Mouse (Mus musculus): ENCODE data around the gene Phldb2. TPM values are rescaled to one million over a fixed set of nuclear protein-coding genes. Genes with fewer than 3 reads are reported as not detected.

Gene Phldb2
- polyA plus RNA-seq, 1 experiment, result 0.04 TPM

DNA sequence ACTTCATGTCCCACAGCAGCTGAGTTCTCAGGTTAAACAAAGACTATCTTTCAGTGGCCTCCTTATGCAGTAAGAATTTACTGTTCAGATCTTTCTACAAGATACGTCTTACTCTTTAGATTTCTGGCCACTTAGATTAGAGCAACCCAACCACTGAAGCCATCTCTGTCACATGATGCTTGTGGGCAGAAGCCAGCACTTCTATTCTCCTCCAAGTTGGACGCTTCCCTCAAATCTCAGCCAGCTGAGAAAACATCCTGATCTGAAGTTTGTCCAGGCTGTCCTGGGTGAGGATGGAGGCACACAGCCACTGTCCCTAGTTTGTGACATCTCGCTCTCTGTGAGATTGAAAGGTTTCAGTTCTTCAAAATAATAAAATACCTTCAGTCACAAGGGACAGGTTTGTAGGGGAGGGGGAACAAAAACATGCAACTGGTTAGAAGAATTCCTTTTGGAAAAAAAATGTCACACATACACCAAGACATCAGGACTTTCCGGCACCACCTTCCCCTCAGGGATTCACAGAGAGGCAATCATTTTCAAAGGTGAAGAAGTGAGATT lies 3.1 kb upstream of the Phldb2 start:
- H3K4me1 ChIP-seq, result peaks cover 4% of the 10 kb centered on the region; the same call in 1 of the 2 replicates
- peaks cover 12% of the 10 kb centered on the region for H3K27me3 ChIP-seq (replicated peaks)
- no peak overlapping the region for H3K4me3 ChIP-seq (replicated peaks)
- TF ChIP-seq FLI1 (IDR thresholded peaks at IDR 0.05; ENCODE audit: low read length), result no peak
- no peaks in the 10 kb centered on the region for H3K36me3 ChIP-seq (replicated peaks; ENCODE audit: low read length)
- no peaks in the 10 kb centered on the region for H3K9me3 ChIP-seq

- peaks cover 12% of the 10 kb centered on the region for H3K9me3 ChIP-seq
- TF ChIP-seq FLI1 (IDR thresholded peaks at IDR 0.05; ENCODE audit: low read length), result no peak
- no peak for TF ChIP-seq GATA1 (IDR thresholded peaks at IDR 0.05; ENCODE audit: borderline replicate concordance, low read length)
- peaks cover 20% of the 10 kb centered on the region for H3K27me3 ChIP-seq (replicated peaks)
- no peak overlapping the region for H3K4me3 ChIP-seq (replicated peaks)
- H3K4me1 ChIP-seq, result peaks cover 4% of the 10 kb centered on the region; the same call in 1 of the 2 replicates
- no peaks in the 10 kb centered on the region for H3K36me3 ChIP-seq (replicated peaks; ENCODE audit: low read length)
Observed at GRCm38 (mm10) chr16:45952501-45952900, 897 bp downstream of the Phldb2 start.

GRCm38 (mm10) chr16:45952035-45952434 lies 1.4 kb downstream of the Phldb2 start:
- TF ChIP-seq FLI1 (IDR thresholded peaks at IDR 0.05; ENCODE audit: low read length) (no peak), GATA1 (IDR thresholded peaks at IDR 0.05; ENCODE audit: borderline replicate concordance, low read length) (no peak)
- H3K36me3 ChIP-seq (replicated peaks; ENCODE audit: low read length), result no peaks in the 10 kb centered on the region

DNA sequence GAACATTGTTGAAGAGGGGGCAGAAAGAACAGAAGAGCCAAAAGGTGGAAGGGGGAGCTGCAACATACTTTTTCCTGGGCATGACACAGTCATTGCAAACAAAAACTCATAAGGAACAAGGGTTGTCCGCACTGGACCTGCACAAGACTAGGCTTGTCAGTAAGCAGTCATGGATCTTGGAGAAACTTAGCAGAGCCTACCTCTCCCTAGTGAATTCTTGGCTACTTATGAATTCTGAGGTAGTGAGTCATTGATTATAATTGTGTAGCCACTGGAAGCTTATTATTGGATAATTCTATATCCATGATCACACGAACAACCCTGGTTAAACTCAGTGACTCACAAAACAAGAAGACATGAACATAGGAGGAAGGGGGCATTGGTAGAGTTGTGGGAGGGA lies 7.1 kb downstream of the Phldb2 start:
- Histone ChIP-seq H3K27me3 (replicated peaks) (peaks cover 8% of the 10 kb centered on the region), H3K4me1 (no peaks in the 10 kb centered on the region), H3K9me3 (peaks cover 12% of the 10 kb centered on the region), H3K36me3 (replicated peaks; ENCODE audit: low read length) (no peaks in the 10 kb centered on the region), H3K4me3 (replicated peaks) (no peak overlapping the region)
- no peak for TF ChIP-seq FLI1 (IDR thresholded peaks at IDR 0.05; ENCODE audit: low read length)
- TF ChIP-seq GATA1 (IDR thresholded peaks at IDR 0.05; ENCODE audit: borderline replicate concordance, low read length), result no peak

More at GRCm38 (mm10) chr16:45952035-45952434, 1.4 kb downstream of the Phldb2 start:
- no peak overlapping the region for H3K4me3 ChIP-seq (replicated peaks)
- peaks cover 12% of the 10 kb centered on the region for H3K9me3 ChIP-seq
- peaks cover 20% of the 10 kb centered on the region for H3K27me3 ChIP-seq (replicated peaks)
- H3K4me1 ChIP-seq, result peaks cover 4% of the 10 kb centered on the region; the same call in 1 of the 2 replicates

GRCm38 (mm10) chr16:45945649-45946048 lies 7.7 kb downstream of the Phldb2 start:
- TF ChIP-seq FLI1 (IDR thresholded peaks at IDR 0.05; ENCODE audit: low read length), result no peak
- no peak for TF ChIP-seq GATA1 (IDR thresholded peaks at IDR 0.05; ENCODE audit: borderline replicate concordance, low read length)

GRCm38 (mm10) chr16:45945174-45945631 lies 8.2 kb downstream of the Phldb2 start:
- H3K9me3 ChIP-seq, result peaks cover 2% of the 10 kb centered on the region; the same call in 1 of the 2 replicates
- no peaks in the 10 kb centered on the region for H3K27me3 ChIP-seq (replicated peaks)
- H3K36me3 ChIP-seq (replicated peaks; ENCODE audit: low read length), result no peaks in the 10 kb centered on the region
- no peak overlapping the region for H3K4me3 ChIP-seq (replicated peaks)
- no peaks in the 10 kb centered on the region for H3K4me1 ChIP-seq
- TF ChIP-seq GATA1 (IDR thresholded peaks at IDR 0.05; ENCODE audit: borderline replicate concordance, low read length) (no peak), FLI1 (IDR thresholded peaks at IDR 0.05; ENCODE audit: low read length) (no peak)

More at GRCm38 (mm10) chr16:45945649-45946048, 7.7 kb downstream of the Phldb2 start:
- Histone ChIP-seq H3K4me1 (no peaks in the 10 kb centered on the region), H3K27me3 (replicated peaks) (peaks cover 3% of the 10 kb centered on the region), H3K36me3 (replicated peaks; ENCODE audit: low read length) (no peaks in the 10 kb centered on the region), H3K4me3 (replicated peaks) (no peak overlapping the region), H3K9me3 (peaks cover 5% of the 10 kb centered on the region)

GRCm38 (mm10) chr16:45942169-45942891 lies 11.1 kb downstream of the Phldb2 start:
- Histone ChIP-seq H3K36me3 (replicated peaks; ENCODE audit: low read length) (no peaks in the 10 kb centered on the region), H3K27me3 (replicated peaks) (no peaks in the 10 kb centered on the region), H3K4me1 (no peaks in the 10 kb centered on the region), H3K9me3 (peaks cover 11% of the 10 kb centered on the region), H3K4me3 (replicated peaks) (no peak overlapping the region)
- no peak for TF ChIP-seq GATA1 (IDR thresholded peaks at IDR 0.05; ENCODE audit: borderline replicate concordance, low read length)
- no peak for TF ChIP-seq FLI1 (IDR thresholded peaks at IDR 0.05; ENCODE audit: low read length)

GRCm38 (mm10) chr16:45940701-45941100 lies 12.7 kb downstream of the Phldb2 start:
- TF ChIP-seq GATA1 (IDR thresholded peaks at IDR 0.05; ENCODE audit: borderline replicate concordance, low read length) (no peak), FLI1 (IDR thresholded peaks at IDR 0.05; ENCODE audit: low read length) (no peak)
- Histone ChIP-seq H3K4me1 (no peaks in the 10 kb centered on the region), H3K4me3 (replicated peaks) (no peak overlapping the region), H3K9me3 (peaks cover 11% of the 10 kb centered on the region), H3K36me3 (replicated peaks; ENCODE audit: low read length) (no peaks in the 10 kb centered on the region), H3K27me3 (replicated peaks) (no peaks in the 10 kb centered on the region)

DNA sequence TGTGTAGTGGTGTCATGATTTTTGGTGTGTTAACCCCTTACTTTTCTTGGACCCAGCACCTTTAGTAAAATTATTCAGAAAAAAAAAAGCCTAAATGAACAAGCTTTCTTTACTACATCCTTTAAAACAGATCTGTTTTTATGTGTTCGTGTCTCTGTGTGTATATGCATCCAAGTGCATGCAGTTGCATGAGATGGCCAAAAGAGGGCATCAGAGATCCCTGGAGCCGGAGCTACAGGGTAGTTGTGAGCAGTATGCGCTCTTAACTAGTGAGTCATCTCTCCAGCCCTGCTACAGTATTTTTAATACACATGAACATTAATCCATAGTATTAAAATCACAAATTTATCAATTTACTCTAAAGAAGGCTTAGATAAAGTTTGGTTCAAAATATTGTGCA lies 14.0 kb downstream of the Phldb2 start:
- Histone ChIP-seq H3K4me3 (replicated peaks) (no peak overlapping the region), H3K36me3 (replicated peaks; ENCODE audit: low read length) (no peaks in the 10 kb centered on the region)
- TF ChIP-seq FLI1 (IDR thresholded peaks at IDR 0.05; ENCODE audit: low read length) (no peak), GATA1 (IDR thresholded peaks at IDR 0.05; ENCODE audit: borderline replicate concordance, low read length) (no peak)

DNA sequence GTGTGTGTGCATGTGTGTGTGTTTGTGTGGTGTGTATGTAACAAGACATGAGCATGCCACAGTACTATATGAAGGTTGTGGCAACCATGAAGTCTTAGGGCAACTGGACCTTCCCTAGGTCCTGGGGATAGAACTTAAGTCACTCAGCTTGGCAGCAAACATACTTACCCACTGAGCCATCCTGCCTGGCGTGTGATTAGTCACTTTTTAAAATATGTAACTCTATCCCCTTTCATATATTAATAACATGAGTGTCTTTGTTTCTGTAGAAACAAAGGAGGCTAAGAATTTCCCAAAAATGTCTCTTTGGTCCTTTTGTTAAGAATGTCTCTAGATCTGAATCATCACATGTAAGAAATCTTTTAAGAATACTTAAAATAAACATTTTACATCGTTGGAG lies 16.0 kb downstream of the Phldb2 start:
- Histone ChIP-seq H3K9me3 (peaks cover 11% of the 10 kb centered on the region), H3K36me3 (replicated peaks; ENCODE audit: low read length) (no peaks in the 10 kb centered on the region), H3K27me3 (replicated peaks) (no peaks in the 10 kb centered on the region), H3K4me1 (no peaks in the 10 kb centered on the region), H3K4me3 (replicated peaks) (no peak overlapping the region)
- TF ChIP-seq GATA1 (IDR thresholded peaks at IDR 0.05; ENCODE audit: borderline replicate concordance, low read length), result no peak
- no peak for TF ChIP-seq FLI1 (IDR thresholded peaks at IDR 0.05; ENCODE audit: low read length)

More for the DNA sequence above, 14.0 kb downstream of the Phldb2 start:
- no peaks in the 10 kb centered on the region for H3K4me1 ChIP-seq
- no peaks in the 10 kb centered on the region for H3K27me3 ChIP-seq (replicated peaks)
- H3K9me3 ChIP-seq, result peaks cover 11% of the 10 kb centered on the region
